Mouse (Mus musculus): ENCODE results near the gene Srp68.

- TF ChIP-seq CTCF (IDR thresholded peaks at IDR 0.05; ENCODE audit: low read depth, low read length), result no peak
- TF ChIP-seq POLR2A (IDR thresholded peaks at IDR 0.05; ENCODE audit: extremely low read depth, insufficient read depth, low read length), result no peak
Measured at GRCm38 (mm10) chr11:116282912-116283521, 9.0 kb upstream of the Srp68 start.
